In genomic region chr4:148429686-148430085, GRCm38 (mm10) we compare ENCODE assay signal across 7 mouse cellular contexts. TPM values are rescaled to one million over a fixed set of nuclear protein-coding genes. Genes with fewer than 3 reads are reported as not detected.
DNase-seq lines count a peak whose midpoint lies in the region; ATAC-seq and TF ChIP-seq lines count a peak whose summit lies in the region.

No protein-coding gene starts in this region.

- no peaks in the 10 kb centered on the region for H3K9me3 ChIP-seq in embryonic facial prominence, embryonic 14.5 days (ENCODE audit: control insufficient read depth, low read length)
- no peaks in the 10 kb centered on the region for H3K9me3 ChIP-seq in hindbrain, embryonic 10.5 days
- no peaks in the 10 kb centered on the region for H3K9me3 ChIP-seq in midbrain, embryonic 10.5 days (replicated peaks)

- no peaks in the 10 kb centered on the region for H3K27me3 ChIP-seq in embryonic facial prominence, embryonic 14.5 days (replicated peaks; ENCODE audit: control insufficient read depth, insufficient read depth, low read length)
- 0 out of 2 replicates have a peak, but pooled peaks cover 3% of the 10 kb centered on the region for H3K27me3 ChIP-seq in hindbrain, embryonic 10.5 days (ENCODE audit: insufficient read depth, poor library complexity, severe bottlenecking)
- H3K27me3 ChIP-seq in midbrain, embryonic 10.5 days (ENCODE audit: low read depth, poor library complexity, severe bottlenecking): no peaks in the 10 kb centered on the region
- no peaks in the 10 kb centered on the region for H3K27me3 ChIP-seq in small intestine, adult 2 months (ENCODE audit: control insufficient read depth, insufficient read depth, low read length)

- intact Hi-C loops in left cerebral cortex, postnatal 25 days (cut with DNase I): loop anchor here (1.0 to 5.0 kb wide), 4 partner anchors 72 to 307 kb away; no protein-coding TSS in a partner anchor

- peak; percentile 90 for TF ChIP-seq CTCF in bone marrow macrophage, adult 2 months (IDR thresholded peaks at IDR 0.05; ENCODE audit: low read depth, low read length)
- TF ChIP-seq CTCF in small intestine, adult 2 months (IDR thresholded peaks at IDR 0.05; ENCODE audit: extremely low read depth, insufficient read length, insufficient replicate concordance, low read depth, low read length): peak; percentile 82; the same call in 1 of the 2 replicates

- H3K27ac ChIP-seq in bone marrow macrophage, adult 2 months (ENCODE audit: insufficient read depth, low read depth, low read length): no peak overlapping the region
- no peak overlapping the region for H3K27ac ChIP-seq in embryonic facial prominence, embryonic 14.5 days (replicated peaks; ENCODE audit: low read depth, low read length)
- 0 out of 2 replicates have a peak overlapping the region, but pooled peaks have one; percentile 50 for H3K27ac ChIP-seq in hindbrain, embryonic 10.5 days
- peak overlapping the region; percentile 67 for H3K27ac ChIP-seq in midbrain, embryonic 10.5 days (replicated peaks)
- no peak overlapping the region for H3K27ac ChIP-seq in small intestine, adult 2 months (ENCODE audit: insufficient read depth, low read depth, low read length)

- 22% methylated on average over 6 of the region's 6 CpGs for WGBS in embryonic facial prominence, embryonic 14.5 days
- 24% methylated on average over 6 of the region's 6 CpGs for WGBS in hindbrain, embryonic 10.5 days
- 27% methylated on average over 6 of the region's 6 CpGs for WGBS in midbrain, embryonic 10.5 days
- 26% methylated on average over 6 of the region's 6 CpGs for WGBS in small intestine, adult 2 months

- H3K4me1 ChIP-seq in bone marrow macrophage, adult 2 months (ENCODE audit: control insufficient read depth, insufficient read depth, low read length): peaks cover 2% of the 10 kb centered on the region; the same call in 1 of the 2 replicates
- no peaks in the 10 kb centered on the region for H3K4me1 ChIP-seq in embryonic facial prominence, embryonic 14.5 days (ENCODE audit: control insufficient read depth, insufficient read depth, low read length)
- peaks cover 37% of the 10 kb centered on the region for H3K4me1 ChIP-seq in hindbrain, embryonic 10.5 days (replicated peaks)
- H3K4me1 ChIP-seq in midbrain, embryonic 10.5 days: peaks cover 47% of the 10 kb centered on the region
- H3K4me1 ChIP-seq in small intestine, adult 2 months (ENCODE audit: control insufficient read depth, insufficient read depth, insufficient read length, low read length): peaks cover 7% of the 10 kb centered on the region; the same call in 1 of the 2 replicates

- no peak for TF ChIP-seq POLR2A in bone marrow macrophage, adult 2 months (IDR thresholded peaks at IDR 0.05; ENCODE audit: borderline replicate concordance, low read depth, low read length)
- no peak for TF ChIP-seq POLR2A in small intestine, adult 2 months (IDR thresholded peaks at IDR 0.05; ENCODE audit: low read depth, low read length)

- H3K4me2 ChIP-seq in embryonic facial prominence, embryonic 14.5 days (ENCODE audit: low read depth, low read length): no peak overlapping the region

- H3K4me3 ChIP-seq in bone marrow macrophage, adult 2 months (ENCODE audit: insufficient read depth, low read length): no peak overlapping the region
- H3K4me3 ChIP-seq in embryonic facial prominence, embryonic 14.5 days (ENCODE audit: low read depth, low read length): no peak overlapping the region
- no peak overlapping the region for H3K4me3 ChIP-seq in hindbrain, embryonic 10.5 days
- H3K4me3 ChIP-seq in midbrain, embryonic 10.5 days: no peak overlapping the region
- H3K4me3 ChIP-seq in small intestine, adult 2 months (ENCODE audit: low read depth, low read length): no peak overlapping the region

- no peak overlapping the region for H3K9ac ChIP-seq in embryonic facial prominence, embryonic 14.5 days (ENCODE audit: low read depth, low read length)

- DNase-seq in MN1 (ENCODE audit: low spot score): peak; percentile 74
- DNase-seq in embryonic facial prominence, embryonic 14.5 days (ENCODE audit: low spot score): peak; percentile 60
- DNase-seq in hindbrain, embryonic 10.5 days (ENCODE audit: low spot score): peak; percentile 79
- peak; percentile 55 to 65 for DNase-seq in left cerebral cortex, postnatal 25 days (ENCODE audit: low spot score in 2 of 2)
- DNase-seq in midbrain, embryonic 10.5 days (ENCODE audit: low spot score): peak; percentile 81

- 0 out of 2 replicates have a peak, but pooled peaks have one; percentile 42 for ATAC-seq in embryonic facial prominence, embryonic 14.5 days (ENCODE audit: low read depth)

- no peaks in the 10 kb centered on the region for H3K36me3 ChIP-seq in embryonic facial prominence, embryonic 14.5 days (ENCODE audit: control insufficient read depth, insufficient read depth, low read length)
- peaks cover 16% of the 10 kb centered on the region for H3K36me3 ChIP-seq in hindbrain, embryonic 10.5 days
- H3K36me3 ChIP-seq in midbrain, embryonic 10.5 days: peaks cover 13% of the 10 kb centered on the region
- H3K36me3 ChIP-seq in small intestine, adult 2 months (ENCODE audit: control insufficient read depth, insufficient read depth, low read length): no peaks in the 10 kb centered on the region

RNA-seq across cellular contexts. Expression of gene Ubiad1, which starts 14.9 kb away (rescaled TPM):
- polyA plus RNA-seq in bone marrow macrophage, adult 2 months (2012; ENCODE audit: insufficient read depth, insufficient read length, missing spikeins): 5.1 and 6.9 TPM in 2 replicates
- polyA plus RNA-seq in embryonic facial prominence, embryonic 14.5 days (2014; fragmentation: Nextera tagmentation; extraction: Ambion mirVana): 13.3 and 16.7 TPM in 2 replicates
- polyA plus RNA-seq in hindbrain, embryonic 10.5 days (2016; fragmentation: Nextera tagmentation; extraction: Ambion mirVana): 25.0 and 25.8 TPM in 2 replicates
- 1 to 10 TPM; 8.9 to 9.1 TPM for total RNA-seq in left cerebral cortex, postnatal 25 days (2021)
- polyA plus RNA-seq in midbrain, embryonic 10.5 days (2016; fragmentation: Nextera tagmentation; extraction: Ambion mirVana): 26.2 and 28.3 TPM in 2 replicates
- 8.5 and 10.5 TPM in 2 replicates for polyA plus RNA-seq in small intestine, adult 2 months (2012; rRNA removed)

RNA-seq across cellular contexts. Expression of gene Mtor, which starts 18.7 kb away (rescaled TPM):
- polyA plus RNA-seq in bone marrow macrophage, adult 2 months (2012; ENCODE audit: insufficient read depth, insufficient read length, missing spikeins): 10.0 and 14.1 TPM in 2 replicates
- polyA plus RNA-seq in embryonic facial prominence, embryonic 14.5 days (2014; fragmentation: Nextera tagmentation; extraction: Ambion mirVana): 16.3 and 20.5 TPM in 2 replicates
- 25.1 and 25.3 TPM in 2 replicates for polyA plus RNA-seq in hindbrain, embryonic 10.5 days (2016; fragmentation: Nextera tagmentation; extraction: Ambion mirVana)
- total RNA-seq in left cerebral cortex, postnatal 25 days (2021): 10 to 100 TPM; 85.4 to 91.7 TPM
- 20.8 and 25.6 TPM in 2 replicates for polyA plus RNA-seq in midbrain, embryonic 10.5 days (2016; fragmentation: Nextera tagmentation; extraction: Ambion mirVana)
- polyA plus RNA-seq in small intestine, adult 2 months (2012; rRNA removed): 7.6 and 16.0 TPM in 2 replicates

Comparison
In these comparisons a context has a peak if more than half of its experiments do, and no peak if none do; other contexts are left out.
1. H3K27ac ChIP-seq: peak in hindbrain, embryonic 10.5 days (single experiment) and midbrain, embryonic 10.5 days (single experiment); none in bone marrow macrophage, adult 2 months (single experiment), embryonic facial prominence, embryonic 14.5 days (single experiment) and small intestine, adult 2 months (single experiment).
2. Peak in every context shown above with its lines, with median percentiles within 50 percentile points of each other: DNase-seq.